Mouse (Mus musculus) left cerebral cortex, adult 8-10 months (tissue): ENCODE results near the gene Tbc1d16. TPM values are rescaled to one million over a fixed set of nuclear protein-coding genes. Genes with fewer than 3 reads are reported as not detected.

ENCODE experiments used
- DNase-seq, 2 experiments: peaks; one replicate each; pipeline ENCODE4 v3.0.0; 2022; ENCODE audit warnings: low spot score in 2 of 2
- total RNA-seq, 4 experiments: library from RNA; stranded (reverse); gene quantifications; 2 replicates each; pipeline ENCODE4 v1.2.4; 2022

The Tbc1d16 gene
- total RNA-seq, 4 experiments from 2014 or later = 32.9 to 39.8 (median 35.6) TPM

DNA sequence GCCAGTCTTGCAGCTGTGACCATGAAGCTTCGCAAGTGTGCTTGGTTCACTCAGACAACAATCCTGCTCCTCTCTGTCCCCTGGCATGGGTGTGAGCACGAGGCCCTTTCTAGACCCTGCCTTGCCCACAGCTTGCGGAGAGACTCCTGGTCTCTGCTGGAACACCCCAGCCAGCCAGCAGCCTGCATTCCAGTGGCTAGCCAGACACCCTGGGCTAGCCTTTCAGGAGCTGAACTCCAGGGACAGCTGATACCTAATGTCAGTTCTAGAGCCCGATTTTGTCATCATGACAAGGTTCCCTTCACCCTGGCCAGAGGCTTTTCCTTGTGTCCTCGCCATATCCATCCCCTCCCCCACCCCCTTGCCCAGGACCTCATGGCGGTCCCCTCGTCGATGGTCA is 81.1 kb downstream of the Tbc1d16 start:
- no peak for DNase-seq

DNA sequence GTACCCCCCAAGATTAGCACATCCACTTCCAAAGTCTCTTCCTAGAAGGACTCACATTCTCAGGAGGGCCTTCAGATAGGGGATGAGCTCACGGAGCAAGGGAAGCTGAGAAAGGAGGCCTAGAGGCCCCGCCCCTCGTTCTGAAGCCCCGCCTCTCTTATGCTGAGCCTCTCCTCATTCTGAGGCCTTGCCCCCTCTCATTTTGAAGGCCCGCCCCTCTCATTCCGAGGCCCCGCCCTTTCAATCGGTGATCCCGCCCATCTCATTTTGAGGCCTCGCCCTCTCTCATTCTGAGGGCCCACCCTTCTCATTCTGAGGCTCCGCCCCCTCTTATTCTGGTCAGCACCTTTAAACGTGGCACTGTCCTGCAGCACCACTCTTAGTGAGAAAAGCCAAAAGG is 82.2 kb downstream of the Tbc1d16 start:
- DNase-seq = no peak

DNA sequence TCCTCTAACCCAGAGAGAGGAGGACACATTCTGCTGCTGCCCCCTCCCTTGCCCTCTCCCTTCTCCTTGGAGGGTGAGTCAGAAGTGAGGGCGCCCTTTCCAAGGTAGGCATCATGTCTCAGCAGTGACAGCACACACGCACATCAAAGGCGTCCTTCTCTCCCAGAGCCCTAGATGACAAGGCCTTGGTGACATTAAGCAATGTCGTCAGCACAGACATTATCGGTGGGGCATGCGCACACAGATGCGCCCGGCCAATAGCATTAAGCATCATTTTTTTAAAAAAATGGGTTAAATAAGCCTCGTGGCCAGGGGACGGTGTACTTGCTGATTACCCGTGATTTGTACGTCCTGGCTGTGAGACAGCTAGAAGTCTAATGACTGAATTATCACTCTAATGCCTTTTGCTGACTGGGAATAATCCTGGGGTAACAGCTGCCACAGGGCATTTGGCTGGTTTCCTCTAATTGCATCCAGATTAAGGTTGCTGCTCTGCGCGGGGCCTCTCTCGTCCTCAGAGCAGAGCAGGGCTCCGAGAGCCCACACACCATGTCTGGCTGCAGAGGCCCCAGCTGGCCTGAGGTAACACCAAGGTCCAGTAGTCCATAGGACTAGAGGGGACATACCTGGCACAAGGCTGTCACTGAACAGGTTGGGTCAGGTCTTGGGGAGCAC is 83.4 kb downstream of the Tbc1d16 start:
- no peak for DNase-seq

- no peak for DNase-seq
These were observed 84.8 kb downstream of the Tbc1d16 start for GRCm38 (mm10) chr11:119143376-119144002.

- no peak for DNase-seq
These were observed 85.7 kb downstream of the Tbc1d16 start for GRCm38 (mm10) chr11:119142615-119143014.

DNA sequence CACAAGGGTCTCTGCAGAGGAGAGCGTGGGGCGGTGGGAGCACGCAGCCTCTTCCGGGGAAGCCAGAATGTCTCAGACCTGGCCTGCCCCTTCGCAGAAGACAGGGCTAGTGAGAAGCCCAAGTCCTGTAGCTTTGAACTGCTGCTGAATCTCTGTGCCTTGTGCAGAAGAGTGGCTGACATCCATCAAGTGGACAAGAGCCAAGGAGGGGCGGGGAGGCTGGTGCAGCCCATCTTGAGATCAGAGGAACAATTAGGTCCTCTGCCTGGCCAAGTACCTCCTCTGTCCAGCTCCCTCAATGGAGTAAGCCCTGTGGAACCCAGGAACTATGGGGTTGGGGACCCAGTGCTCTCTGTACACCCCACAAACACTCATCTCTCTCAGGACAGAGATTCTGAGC is 89.3 kb downstream of the Tbc1d16 start:
- DNase-seq = no peak

DNA sequence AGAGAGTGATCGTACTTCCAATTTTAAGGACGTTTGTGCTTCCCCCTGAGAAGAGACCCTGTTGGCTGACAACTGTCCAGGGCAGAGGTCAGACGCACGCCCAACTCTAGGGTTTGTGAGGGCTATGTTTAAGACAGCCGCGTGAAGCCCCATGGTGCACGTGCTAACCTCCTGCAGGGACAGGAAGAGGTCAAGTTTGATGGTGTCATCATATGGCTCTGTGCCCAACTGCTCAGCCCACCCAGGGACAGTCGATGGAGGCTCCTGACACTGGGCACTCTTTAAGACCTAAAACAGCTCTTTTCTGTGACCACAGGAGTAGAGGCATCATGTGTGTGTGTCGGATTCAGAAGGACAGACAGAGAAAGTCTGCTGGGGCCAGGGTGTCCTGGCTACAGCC is 90.1 kb downstream of the Tbc1d16 start:
- DNase-seq = no peak

GRCm38 (mm10) chr11:119134586-119134985 is 93.7 kb downstream of the Tbc1d16 start:
- no peak for DNase-seq

GRCm38 (mm10) chr11:119133437-119134221 is 94.7 kb downstream of the Tbc1d16 start:
- DNase-seq = peak in 1 of 2 experiments; percentile 33

- no peak for DNase-seq
These were observed 95.9 kb downstream of the Tbc1d16 start for GRCm38 (mm10) chr11:119132198-119133035.

DNA sequence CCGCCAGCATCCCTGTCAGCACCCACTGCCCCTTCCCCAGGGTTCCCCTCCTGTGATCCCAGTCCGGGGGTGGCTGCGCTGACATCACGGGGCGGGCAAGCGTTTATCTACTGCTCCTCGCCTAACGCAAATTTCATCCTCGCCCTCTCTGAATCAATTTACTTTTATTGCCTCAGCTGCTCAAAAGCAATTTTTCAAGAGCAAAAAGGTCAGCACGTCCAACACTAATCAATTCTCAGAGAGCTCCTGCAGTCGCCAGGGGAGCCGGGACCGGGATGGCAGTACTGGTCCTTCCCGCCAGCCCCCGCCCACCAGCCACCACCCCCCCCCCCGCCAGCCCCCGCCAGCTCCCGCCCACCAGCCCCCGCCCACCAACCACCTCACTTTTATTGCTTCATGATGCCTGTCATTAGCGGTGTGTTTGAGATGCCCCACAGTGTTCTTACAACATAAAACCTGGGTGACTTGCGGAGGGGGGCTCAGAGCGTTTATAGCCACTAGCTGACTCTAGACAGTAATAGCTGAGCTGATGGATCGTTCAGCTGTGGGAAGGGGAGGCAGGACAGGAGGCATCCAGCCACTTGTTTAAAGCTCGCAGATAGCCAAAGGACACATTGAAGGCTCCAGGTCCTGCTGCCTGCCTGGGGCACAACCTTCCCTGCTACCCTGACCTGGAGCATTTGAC is 98.1 kb downstream of the Tbc1d16 start:
- DNase-seq = no peak

- no peak for DNase-seq
These were observed 98.8 kb downstream of the Tbc1d16 start for GRCm38 (mm10) chr11:119129281-119130058.

DNA sequence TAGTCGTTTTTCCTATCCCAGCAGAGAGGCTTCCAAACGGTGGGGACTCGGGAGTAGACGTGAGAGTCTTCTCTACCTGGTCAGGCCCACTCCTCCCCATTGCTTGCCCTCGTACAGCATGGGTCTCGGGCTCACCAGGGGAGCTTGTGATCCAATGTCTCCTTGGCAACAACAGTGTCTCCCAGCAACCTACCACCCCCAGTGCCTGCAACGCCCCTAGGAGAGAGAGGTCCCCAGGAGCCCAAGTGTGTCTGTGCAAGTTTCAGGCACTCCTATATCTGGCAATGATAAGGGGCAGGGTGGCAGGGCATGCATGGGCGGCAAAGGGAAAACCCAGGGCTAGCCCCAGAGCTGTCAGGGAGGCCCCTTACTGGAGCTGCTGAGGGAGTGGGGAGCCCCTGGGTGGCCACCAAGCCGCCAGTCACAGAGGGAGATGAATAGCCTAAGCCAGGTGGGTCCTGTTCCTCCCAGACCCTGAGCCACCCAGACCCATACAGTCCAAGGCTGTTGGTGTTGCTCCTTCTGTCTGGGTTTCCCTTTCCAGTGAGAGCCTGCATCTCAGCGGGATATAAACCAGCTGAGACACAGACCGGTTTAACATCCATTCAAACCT is 99.5 kb downstream of the Tbc1d16 start:
- no peak for DNase-seq

GRCm38 (mm10) chr11:119127686-119128473 is 100.4 kb downstream of the Tbc1d16 start:
- DNase-seq = no peak

GRCm38 (mm10) chr11:119127147-119127546 is 101.2 kb downstream of the Tbc1d16 start:
- no peak for DNase-seq

GRCm38 (mm10) chr11:119125929-119126861 is 102.1 kb downstream of the Tbc1d16 start:
- peak in 1 of 2 experiments; percentile 43 for DNase-seq

DNA sequence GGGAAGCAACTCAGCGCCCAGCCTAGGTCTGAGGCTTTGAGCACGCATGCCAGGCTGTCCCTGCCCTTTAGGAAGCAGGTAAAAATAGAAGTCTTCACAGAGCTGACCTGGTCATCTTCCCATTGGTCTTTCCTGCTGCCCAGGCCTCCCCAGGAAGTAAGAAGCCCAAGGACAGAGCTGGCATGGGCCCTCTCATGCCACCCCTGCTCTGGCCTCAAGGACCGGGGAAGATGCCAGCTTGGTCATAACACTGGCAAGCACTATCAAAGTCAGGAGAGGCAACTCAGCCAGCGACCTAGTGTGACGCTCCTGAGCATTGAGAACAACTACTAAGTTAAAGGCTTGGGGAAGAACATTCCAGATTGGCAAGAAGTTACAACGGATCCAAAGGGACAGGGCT is 103.8 kb downstream of the Tbc1d16 start:
- no peak for DNase-seq
